Mouse (Mus musculus) liver, embryonic 14 days (tissue): ENCODE data around the gene Arcn1. TPM values are rescaled to one million over a fixed set of nuclear protein-coding genes. Genes with fewer than 3 reads are reported as not detected.

Source experiments
- polyA plus RNA-seq: library from polyadenylated mRNA; depleted of rRNA; stranded (reverse); fragments of >200 nt; gene quantifications from 2 replicates; pipeline ENCODE4 v1.2.3, GENCODE M21; 2012; rRNA removed

Arcn1 gene
- 36.2 and 38.3 TPM in 2 replicates for polyA plus RNA-seq

DNA sequence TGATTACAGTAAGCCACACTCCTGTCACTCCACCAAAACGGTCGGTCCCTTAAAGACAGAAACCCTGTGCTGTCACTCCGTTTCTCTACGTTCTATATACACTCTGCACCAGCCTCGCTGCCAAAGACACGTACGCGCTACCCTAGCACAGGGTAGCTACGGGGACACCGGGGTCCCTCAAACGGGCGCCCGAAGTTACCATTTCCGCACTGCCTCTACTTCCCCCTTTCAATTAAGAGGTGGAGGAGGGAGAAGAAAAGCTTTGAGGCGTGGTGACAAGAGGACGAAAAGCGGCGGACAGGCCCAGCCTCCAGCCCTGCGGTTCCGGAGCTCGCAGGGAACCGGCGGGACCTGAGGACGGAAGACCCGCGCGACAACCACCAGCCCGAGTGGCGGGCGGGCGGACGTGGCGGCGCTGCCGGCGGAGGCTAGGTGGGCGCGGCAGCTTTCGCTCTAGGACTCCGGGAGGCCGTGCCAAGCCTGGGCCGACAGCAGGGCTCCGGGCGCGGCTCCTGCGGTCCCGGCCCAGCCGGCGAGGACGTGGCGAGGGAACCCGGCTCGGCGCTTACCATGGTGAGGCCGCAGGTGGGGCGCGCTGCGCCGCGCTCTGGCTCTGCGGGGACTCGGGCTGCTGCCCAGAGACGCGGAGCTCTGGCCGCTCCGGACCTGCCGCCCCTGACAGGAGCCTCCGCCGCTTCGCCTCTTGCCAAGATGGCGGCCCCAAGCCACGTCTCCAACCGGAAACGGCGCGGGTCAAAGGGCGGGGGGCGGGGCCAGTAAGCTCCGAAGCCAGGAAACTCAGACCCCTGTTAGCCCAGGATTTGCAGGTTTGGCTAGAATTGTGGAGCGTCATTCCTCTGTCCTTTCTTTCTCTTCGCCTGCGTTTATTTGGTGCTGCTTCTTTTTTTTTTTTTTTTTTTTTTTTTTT lies at the start of gene Arcn1, which contains the start of gene Ift46:
Arcn1 (minus strand) TSS at position 745 of the 928 bp plus-strand sequence.
Ift46 (plus strand) TSS at position 808 of the 928 bp plus-strand sequence.

DNA sequence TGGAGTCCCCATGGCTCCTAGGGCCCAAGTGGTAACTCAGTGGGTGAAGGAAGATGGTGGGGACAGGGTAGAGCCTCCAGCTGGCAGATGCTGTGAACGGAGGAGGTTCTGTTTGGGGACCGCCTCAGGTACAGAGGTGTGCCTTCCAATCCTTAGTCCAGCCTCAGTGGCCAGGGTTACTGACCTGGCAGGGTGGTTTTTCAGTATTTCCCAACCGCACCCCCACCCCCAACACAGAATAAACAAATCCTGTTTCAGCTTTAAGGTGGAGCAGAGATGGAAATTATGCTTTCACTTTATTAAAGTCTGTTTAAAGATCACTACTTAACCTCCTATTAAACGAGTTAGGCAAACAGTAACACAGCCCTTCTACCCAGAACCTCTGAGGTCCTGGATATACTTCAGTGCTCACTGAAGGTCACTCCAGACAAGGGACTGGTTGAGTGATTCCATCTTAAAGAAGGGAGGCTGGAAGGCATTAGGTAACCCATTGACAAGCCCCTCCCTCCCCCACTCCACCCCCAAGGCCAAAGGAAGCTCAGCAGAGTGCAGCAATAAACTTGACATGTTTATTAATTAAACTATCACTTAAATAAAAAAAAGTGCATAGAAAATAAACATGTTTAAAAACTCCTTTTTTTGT lies 35.3 kb upstream of the Arcn1 start, which contains the start of gene Ttc36:
Ttc36 (minus strand) TSS at position 265 of the 643 bp plus-strand sequence.

DNA sequence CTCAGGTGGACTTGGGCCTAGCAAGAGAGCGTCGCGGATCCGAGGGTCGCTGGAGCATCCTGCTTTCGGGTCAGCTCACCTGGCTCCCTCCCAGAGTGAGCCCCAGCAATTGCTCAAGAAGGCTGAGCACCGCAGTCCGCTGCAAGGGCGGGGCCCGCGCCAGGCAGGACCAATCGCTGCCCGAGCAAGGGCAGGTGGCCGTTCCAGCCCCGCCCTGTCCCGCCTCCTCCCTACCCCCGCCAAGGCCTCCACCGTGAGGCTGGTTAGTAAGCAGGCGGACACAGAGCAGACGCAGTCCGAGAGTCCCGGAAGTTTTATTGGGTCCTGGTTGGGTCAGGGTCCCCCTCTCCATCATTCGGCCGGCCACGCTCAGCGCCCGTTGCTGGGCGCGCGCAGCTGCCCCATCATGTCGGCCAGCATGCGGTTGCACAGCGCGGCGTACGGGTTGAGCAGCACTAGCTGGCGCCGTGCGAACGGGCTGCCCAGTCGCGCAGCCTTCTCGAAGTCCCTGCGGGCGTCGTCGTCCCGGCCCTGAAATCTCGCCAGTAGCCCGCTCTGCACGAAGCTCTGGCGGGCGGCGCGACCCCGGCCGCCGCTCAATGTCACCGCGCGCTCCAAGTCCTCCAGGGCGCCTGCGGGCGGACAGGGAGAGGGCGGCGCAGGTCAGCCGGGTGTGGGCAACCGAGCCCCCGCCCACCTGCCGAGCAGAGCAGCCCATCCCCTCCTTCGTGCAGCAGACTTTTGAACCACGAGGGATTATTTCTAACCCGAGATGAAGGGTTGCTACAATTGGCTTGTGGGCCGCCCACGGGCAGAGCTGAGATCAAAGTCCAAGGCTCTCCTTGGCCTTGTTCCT lies 31.7 kb upstream of the Arcn1 start, which contains the start of gene Tmem25:
Tmem25 (minus strand) TSS at position 206 of the 856 bp plus-strand sequence.

DNA sequence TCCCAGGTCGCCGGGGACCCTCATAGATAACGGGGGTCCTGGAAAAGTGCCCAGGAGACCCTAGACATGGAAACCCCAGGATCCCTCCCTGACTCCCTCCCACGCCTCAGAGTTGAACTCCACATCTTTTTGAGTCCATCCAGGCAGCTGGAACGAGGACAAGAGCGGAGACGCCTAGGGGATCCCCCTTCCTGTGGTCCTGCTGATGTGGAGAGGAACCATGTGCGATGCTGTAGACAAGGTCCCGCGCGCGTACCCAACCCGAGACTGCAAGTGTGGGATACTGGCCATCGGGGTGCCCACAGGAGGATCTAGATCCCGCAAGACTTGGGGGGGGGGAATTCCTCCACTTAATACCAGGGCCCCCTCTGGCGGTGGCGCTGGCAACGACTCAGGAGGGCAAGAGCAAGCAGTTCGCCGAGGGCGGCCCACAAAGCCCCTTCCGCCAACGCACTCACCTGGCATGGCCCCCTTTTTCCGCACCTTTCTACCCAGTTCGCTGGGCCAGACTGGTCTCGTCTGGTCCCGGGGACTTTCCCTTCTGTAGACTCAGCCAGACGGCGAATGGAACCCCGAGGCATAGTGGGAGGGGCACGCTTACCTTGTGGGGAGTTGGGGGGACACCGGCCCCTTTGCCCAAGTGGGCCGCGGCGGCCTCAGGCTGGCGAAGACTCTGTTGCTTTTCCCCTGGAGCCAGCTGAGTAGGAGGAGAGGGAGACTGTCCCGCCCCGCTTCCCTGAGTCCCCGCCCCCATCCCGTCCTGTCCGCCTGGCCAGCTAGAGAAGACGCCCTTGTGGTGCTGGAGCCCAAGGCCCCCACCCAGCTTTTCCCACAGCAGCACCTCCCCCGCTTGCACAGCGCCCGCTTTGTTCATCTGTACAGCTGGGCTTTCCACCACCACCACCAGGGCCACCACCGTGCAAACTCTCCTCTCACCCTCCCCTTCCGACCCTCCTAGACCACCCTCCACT lies 32.8 kb downstream of the Arcn1 start, which contains the start of gene Phldb1:
Phldb1 (minus strand) TSS at position 675 of the 971 bp plus-strand sequence.

Other genes with a start within 250 kb of the Arcn1 start
- gene Cxcr5, start 206.0 kb downstream of the Arcn1 start, polyA plus RNA-seq = 0.06 and 0.09 TPM in 2 replicates
- gene Ddx6, start 163.0 kb downstream of the Arcn1 start, polyA plus RNA-seq = 10.0 and 12.4 TPM in 2 replicates
- gene Treh, start 94.6 kb downstream of the Arcn1 start, polyA plus RNA-seq = not detected in 2 replicates
- gene Phldb1, start 32.6 kb downstream of the Arcn1 start, polyA plus RNA-seq = 2.3 and 2.6 TPM in 2 replicates
- gene Ift46, start 63 bp upstream of the Arcn1 start, polyA plus RNA-seq = 12.3 and 18.5 TPM in 2 replicates
- 3.3 and 4.6 TPM in 2 replicates for gene Tmem25, start 31.5 kb upstream of the Arcn1 start, polyA plus RNA-seq
- gene Ttc36, start 35.2 kb upstream of the Arcn1 start, polyA plus RNA-seq = 32.0 and 36.6 TPM in 2 replicates
- 2.0 and 3.3 TPM in 2 replicates for gene Kmt2a, start 113.5 kb upstream of the Arcn1 start, polyA plus RNA-seq
- 404 and 423 TPM in 2 replicates for gene Atp5l, start 152.9 kb upstream of the Arcn1 start, polyA plus RNA-seq
- gene Ube4a, start 197.8 kb upstream of the Arcn1 start, polyA plus RNA-seq = 6.4 and 9.6 TPM in 2 replicates
- 0.09 and 0.17 TPM in 2 replicates for gene Cd3g, start 212.6 kb upstream of the Arcn1 start, polyA plus RNA-seq
- 0.01 and 0.02 TPM in 2 replicates for gene Cd3d, start 213.9 kb upstream of the Arcn1 start, polyA plus RNA-seq
- not detected in 2 replicates for gene Cd3e, start 241.8 kb upstream of the Arcn1 start, polyA plus RNA-seq